Mouse (Mus musculus): ENCODE data around the gene Man1b1. TPM values are rescaled to one million over a fixed set of nuclear protein-coding genes. Genes with fewer than 3 reads are reported as not detected.

Gene Man1b1
- polyA plus RNA-seq, 2 experiments from 2014 or later, result 19.7 to 23.2 TPM

- ATAC-seq, result no peak
These were observed 32.2 kb downstream of the Man1b1 start for GRCm38 (mm10) chr2:25364313-25364712.

- no peak for ATAC-seq
These were observed 32.6 kb downstream of the Man1b1 start for GRCm38 (mm10) chr2:25364761-25365090.

GRCm38 (mm10) chr2:25365091-25365761, 33.1 kb downstream of the Man1b1 start, which contains the start of gene Uap1l1:
TSS of gene Uap1l1 (minus strand) at chr2:25365682.
- ATAC-seq, result peak; percentile 78

GRCm38 (mm10) chr2:25369996-25370395, 37.9 kb downstream of the Man1b1 start:
- no peak for ATAC-seq

- peak; percentile 97 for ATAC-seq
These were observed 39.9 kb downstream of the Man1b1 start, which contains the start of gene Sapcd2 for GRCm38 (mm10) chr2:25371764-25372643. TSS of gene Sapcd2 (plus strand) at chr2:25372321.

- ATAC-seq, result no peak
These were observed 40.7 kb downstream of the Man1b1 start for GRCm38 (mm10) chr2:25372644-25373391.

GRCm38 (mm10) chr2:25373431-25373830, 41.3 kb downstream of the Man1b1 start:
- ATAC-seq, result no peak

- ATAC-seq, result no peak
These were observed 44.5 kb downstream of the Man1b1 start for GRCm38 (mm10) chr2:25376589-25376988.

GRCm38 (mm10) chr2:25384492-25384891, 52.4 kb downstream of the Man1b1 start:
- no peak for ATAC-seq

- no peak for ATAC-seq
These were observed 59.1 kb downstream of the Man1b1 start for GRCm38 (mm10) chr2:25391266-25391665.

GRCm38 (mm10) chr2:25394281-25395221, 62.4 kb downstream of the Man1b1 start:
- no peak for ATAC-seq

GRCm38 (mm10) chr2:25395721-25396596, 63.8 kb downstream of the Man1b1 start, which contains the start of gene Entpd2:
TSS of gene Entpd2 (plus strand) at chr2:25395874.
- ATAC-seq, result no peak

- no peak for ATAC-seq
These were observed 64.5 kb downstream of the Man1b1 start for GRCm38 (mm10) chr2:25396597-25396983.

GRCm38 (mm10) chr2:25397010-25397409, 64.9 kb downstream of the Man1b1 start:
- ATAC-seq, result no peak

- ATAC-seq, result no peak
These were observed 65.9 kb downstream of the Man1b1 start for GRCm38 (mm10) chr2:25398065-25398464.

- ATAC-seq, result no peak
These were observed 66.9 kb downstream of the Man1b1 start, which contains the start of gene Npdc1 for GRCm38 (mm10) chr2:25399051-25399450. TSS of gene Npdc1 (plus strand) at chr2:25399351.

GRCm38 (mm10) chr2:25400291-25400690, 68.2 kb downstream of the Man1b1 start:
- ATAC-seq, result no peak

- ATAC-seq, result no peak
These were observed 68.6 kb downstream of the Man1b1 start for GRCm38 (mm10) chr2:25400764-25401163.
